Mouse (Mus musculus) limb, embryonic 14.5 days (tissue): ENCODE measurements around the gene Zfp626. TPM values are rescaled to one million over a fixed set of nuclear protein-coding genes. Genes with fewer than 3 reads are reported as not detected.

Source experiments
- ATAC-seq: fragments of 200-750 bp; cut with Nextera tagmentation; 2 replicates; pipeline ENCODE4 v1.8.0; 2017; ENCODE audit warnings: low read depth, moderate number of reproducible peaks, moderate TSS enrichment; ENCODE audit not compliant: low FRiP score
- DNase-seq: peaks from one replicate; pipeline ENCODE4 v3.0.0-alpha.2; 2015; ENCODE audit warnings: low spot score
- H3K27ac ChIP-seq: fragments of 300-500 bp; sonication (generic); replicated peaks from 2 replicates; pipeline ENCODE4 v1.5.1; 2014; ENCODE audit warnings: low read depth, mild to moderate bottlenecking, low read length, moderate library complexity, mixed read lengths
- H3K27me3 ChIP-seq: fragments of 300-500 bp; sonication (generic); 2 replicates; pipeline ENCODE4 v1.6.1; 2014; ENCODE audit warnings: low read length, mixed read lengths; ENCODE audit not compliant: control insufficient read depth, insufficient read depth
- H3K36me3 ChIP-seq: fragments of 300-500 bp; sonication (generic); 2 replicates; pipeline ENCODE4 v1.6.1; 2014; ENCODE audit warnings: mild to moderate bottlenecking, low read length, moderate library complexity, mixed read lengths; ENCODE audit not compliant: control insufficient read depth, insufficient read depth
- H3K4me1 ChIP-seq: fragments of 300-500 bp; sonication (generic); 2 replicates; pipeline ENCODE4 v1.6.1; 2014; ENCODE audit warnings: antibody characterized with exemption, low read length, mixed read lengths; ENCODE audit not compliant: control insufficient read depth, insufficient read depth
- H3K4me2 ChIP-seq: fragments of 300-500 bp; sonication (generic); replicated peaks from 2 replicates; pipeline ENCODE4 v1.6.1; 2014; ENCODE audit warnings: low read depth, mild to moderate bottlenecking, low read length, moderate library complexity; ENCODE audit not compliant: severe bottlenecking
- H3K4me3 ChIP-seq: fragments of 300-500 bp; sonication (generic); replicated peaks from 2 replicates; pipeline ENCODE4 v1.5.1; 2014; ENCODE audit warnings: low read length
- H3K9ac ChIP-seq: fragments of 300-500 bp; sonication (generic); 2 replicates; pipeline ENCODE4 v1.6.1; 2014; ENCODE audit warnings: mild to moderate bottlenecking, low read depth, low read length, moderate library complexity; ENCODE audit not compliant: severe bottlenecking
- H3K9me3 ChIP-seq: fragments of 300-500 bp; sonication (generic); 2 replicates; pipeline ENCODE4 v1.6.1; 2016; ENCODE audit warnings: low read length; ENCODE audit not compliant: control insufficient read depth
- POLR2A ChIP-seq: fragments of 200-500 bp; IDR thresholded peaks from 2 replicates; pipeline ENCODE4 v1.8.0; 2012; ENCODE audit warnings: inconsistent platforms, mild to moderate bottlenecking, moderate library complexity, borderline replicate concordance; ENCODE audit not compliant: insufficient read depth, insufficient read length; ENCODE audit errors: extremely low read depth
- WGBS: fragments of 180-500 bp; shearing (Covaris S2); extraction: QIAGEN DNeasy Blood & Tissue Kit; methylation state at CpG from one replicate; pipeline ENCODE4 v1.1.7; 2014; 5-methylcytosine and 5-hydroxymethylcytosine counted together
- polyA plus RNA-seq, 2 experiments: library from polyadenylated mRNA; depleted of rRNA in 1 of 2; stranded (reverse) in 1 of 2; unstranded in 1 of 2; fragments of >200 nt; fragmentation: Nextera tagmentation in 1 of 2; extraction: Ambion mirVana in 1 of 2; gene quantifications; 2 replicates each; pipeline versions ENCODE4 v1.2.1 to v1.2.3; 2012 to 2014

Zfp626 gene
- polyA plus RNA-seq, 2 experiments, result 2.2 to 3.0 TPM

DNA sequence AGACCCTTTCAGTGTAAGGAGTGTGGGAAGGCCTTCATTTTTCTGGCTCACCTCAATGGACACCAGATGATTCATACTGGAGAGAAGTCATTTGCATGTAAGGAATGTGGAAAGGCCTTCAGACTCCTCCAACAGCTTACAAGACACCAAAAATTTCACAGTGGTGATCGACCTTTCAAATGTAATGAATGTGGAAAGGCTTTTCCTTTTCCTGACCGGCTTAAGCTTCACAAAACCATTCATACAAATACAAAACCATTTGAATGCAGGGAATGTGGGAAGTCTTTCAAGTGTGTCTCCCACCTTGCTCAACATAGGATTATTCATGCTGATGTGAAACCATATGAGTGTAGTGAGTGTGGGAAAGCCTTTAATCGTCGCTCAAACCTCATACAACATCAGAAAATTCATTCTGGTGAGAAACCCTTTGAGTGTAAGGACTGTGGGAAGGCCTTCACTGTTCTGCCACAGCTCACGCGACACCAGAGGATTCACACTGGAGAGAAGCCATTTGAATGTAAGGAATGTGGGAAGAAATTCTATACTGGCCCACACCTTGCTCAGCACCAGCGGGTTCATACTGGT, 11.6 kb downstream of the Zfp626 start:
- DNase-seq (no peak), ATAC-seq (no peak)
- Histone ChIP-seq H3K4me3 (no peak overlapping the region), H3K27ac (no peak overlapping the region), H3K27me3 (no peaks in the 10 kb centered on the region), H3K4me2 (no peak overlapping the region), H3K4me1 (no peaks in the 10 kb centered on the region), H3K9me3 (no peaks in the 10 kb centered on the region), H3K9ac (no peak overlapping the region), H3K36me3 (peaks cover 30% of the 10 kb centered on the region)
- TF ChIP-seq POLR2A, result no peak
- 96% methylated on average over 7 of the region's 7 CpGs for WGBS

- Histone ChIP-seq H3K27me3 (no peaks in the 10 kb centered on the region), H3K4me2 (no peak overlapping the region), H3K36me3 (peaks cover 18% of the 10 kb centered on the region), H3K9ac (no peak overlapping the region), H3K27ac (no peak overlapping the region), H3K4me1 (no peaks in the 10 kb centered on the region), H3K4me3 (no peak overlapping the region), H3K9me3 (peaks cover 7% of the 10 kb centered on the region; the same call in 1 of the 2 replicates)
- no peak for TF ChIP-seq POLR2A
- DNase-seq (no peak), ATAC-seq (no peak)
These were observed 15.6 kb downstream of the Zfp626 start for GRCm38 (mm10) chr7:27822611-27823010.

DNA sequence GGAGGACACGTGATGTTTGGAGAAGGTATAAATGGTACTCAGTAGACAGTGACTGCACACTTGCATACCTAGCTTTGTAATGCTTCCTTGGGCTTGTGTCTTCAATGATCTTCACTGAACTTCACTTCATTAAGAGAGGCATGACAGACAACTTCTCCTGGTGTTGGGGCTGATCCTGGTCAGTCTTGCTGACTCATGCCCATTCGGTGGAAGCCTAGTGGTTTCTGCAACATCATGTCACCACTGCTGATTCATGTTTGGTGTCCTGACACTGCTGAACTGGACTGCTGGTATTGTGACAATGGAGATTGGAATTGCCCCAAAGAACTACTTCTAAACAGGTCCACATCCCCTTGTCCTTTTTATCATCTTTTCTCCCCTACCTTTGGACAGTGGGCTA, 27.1 kb downstream of the Zfp626 start:
- no peaks in the 10 kb centered on the region for H3K27me3 ChIP-seq
- DNase-seq (no peak), ATAC-seq (no peak)
- no peak overlapping the region for H3K4me3 ChIP-seq
- no peak for TF ChIP-seq POLR2A
- no peaks in the 10 kb centered on the region for H3K9me3 ChIP-seq
- no peak overlapping the region for H3K4me2 ChIP-seq
- no peak overlapping the region for H3K9ac ChIP-seq
- WGBS, result 75% methylated on average over 2 of the region's 2 CpGs
- H3K36me3 ChIP-seq, result no peaks in the 10 kb centered on the region
- no peak overlapping the region for H3K27ac ChIP-seq
- no peaks in the 10 kb centered on the region for H3K4me1 ChIP-seq

GRCm38 (mm10) chr7:27837896-27838295, 30.9 kb downstream of the Zfp626 start:
- Histone ChIP-seq H3K27ac (peak overlapping the region; percentile 80), H3K36me3 (no peaks in the 10 kb centered on the region), H3K4me1 (no peaks in the 10 kb centered on the region), H3K4me2 (peak overlapping the region; percentile 61), H3K9ac (peak overlapping the region; percentile 66), H3K27me3 (no peaks in the 10 kb centered on the region), H3K4me3 (peak overlapping the region; percentile 52), H3K9me3 (no peaks in the 10 kb centered on the region)
- DNase-seq (peak; percentile 26), ATAC-seq (no peak; the same call in 1 of the 2 replicates)
- WGBS, result 28% methylated on average over 6 of the region's 6 CpGs
- no peak for TF ChIP-seq POLR2A

GRCm38 (mm10) chr7:27838323-27839249, 31.6 kb downstream of the Zfp626 start, which contains the start of gene Zfp59:
Gene Zfp59, plus strand, starts transcription at chr7:27838607.
- peak; percentile 95 for ATAC-seq
- 0 out of 2 replicates have a peak, but pooled peaks cover 2% of the 10 kb centered on the region for H3K36me3 ChIP-seq
- no peaks in the 10 kb centered on the region for H3K4me1 ChIP-seq
- H3K4me2 ChIP-seq, result peak within 1 kb of the TSS; percentile 61
- peak; percentile 91 for DNase-seq
- WGBS, result 4% methylated on average over 34 of the region's 34 CpGs
- 0 out of 2 replicates have a peak, but pooled peaks have one; percentile 45 for TF ChIP-seq POLR2A
- peak within 1 kb of the TSS; percentile 52 for H3K4me3 ChIP-seq
- no peaks in the 10 kb centered on the region for H3K9me3 ChIP-seq
- H3K9ac ChIP-seq, result peak within 1 kb of the TSS; percentile 66
- no peaks in the 10 kb centered on the region for H3K27me3 ChIP-seq
- H3K27ac ChIP-seq, result peak within 1 kb of the TSS; percentile 80
